Mouse (Mus musculus): ENCODE data around the gene Fam184a. TPM values are rescaled to one million over a fixed set of nuclear protein-coding genes. Genes with fewer than 3 reads are reported as not detected.

Fam184a gene
- polyA plus RNA-seq, 1 experiment = 3.9 TPM

DNA sequence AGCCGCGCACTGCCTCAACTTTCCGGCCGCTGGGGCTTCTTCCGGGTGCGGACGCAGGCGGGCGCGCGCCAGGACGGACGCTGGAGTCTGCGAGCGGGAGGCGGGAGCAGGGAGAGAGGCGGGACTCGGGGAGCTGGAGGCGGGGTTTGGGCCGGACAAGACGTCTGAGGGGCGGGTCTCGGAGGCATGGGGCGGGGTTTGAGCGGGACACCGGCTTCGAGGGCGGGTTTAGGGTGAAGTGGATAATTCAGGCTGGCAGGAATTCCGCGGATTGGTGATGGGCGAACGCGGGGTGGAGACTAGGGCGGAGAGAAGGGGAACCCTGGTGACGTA is 121.0 kb downstream of the Fam184a start:
- TF ChIP-seq POLR2A (IDR thresholded peaks at IDR 0.05; ENCODE audit: low read depth, low read length) = no peak
- TF ChIP-seq CTCF (conservative IDR thresholded peaks at IDR 0.05; ENCODE audit: insufficient read depth, insufficient read length, low read depth, low read length) = no peak

GRCm38 (mm10) chr10:53629247-53629917 is 121.5 kb downstream of the Fam184a start:
- WGBS = under 1% methylated on average over 67 of the region's 67 CpGs
- peak overlapping the region; percentile 81 for H3K27ac ChIP-seq (ENCODE audit: insufficient read depth, low read depth, low read length)
- no peaks in the 10 kb centered on the region for H3K27me3 ChIP-seq (replicated peaks; ENCODE audit: control insufficient read depth, insufficient read depth, low read length)
- peak overlapping the region; percentile 91 for H3K4me3 ChIP-seq (ENCODE audit: insufficient read depth, low read depth, low read length)
- TF ChIP-seq CTCF (conservative IDR thresholded peaks at IDR 0.05; ENCODE audit: insufficient read depth, insufficient read length, low read depth, low read length) (peak; percentile 43), POLR2A (IDR thresholded peaks at IDR 0.05; ENCODE audit: low read depth, low read length) (no peak)
- peak; percentile 96 for DNase-seq
- H3K36me3 ChIP-seq (ENCODE audit: control insufficient read depth, insufficient read depth, low read length) = no peaks in the 10 kb centered on the region
- H3K4me1 ChIP-seq (ENCODE audit: control insufficient read depth, insufficient read depth, low read length) = no peaks in the 10 kb centered on the region

More for the DNA sequence above, 121.0 kb downstream of the Fam184a start:
- Histone ChIP-seq H3K4me3 (ENCODE audit: insufficient read depth, low read depth, low read length) (peak overlapping the region; percentile 91), H3K27me3 (replicated peaks; ENCODE audit: control insufficient read depth, insufficient read depth, low read length) (no peaks in the 10 kb centered on the region), H3K4me1 (ENCODE audit: control insufficient read depth, insufficient read depth, low read length) (no peaks in the 10 kb centered on the region), H3K27ac (ENCODE audit: insufficient read depth, low read depth, low read length) (peak overlapping the region; percentile 81), H3K36me3 (ENCODE audit: control insufficient read depth, insufficient read depth, low read length) (no peaks in the 10 kb centered on the region)
- WGBS = under 1% methylated on average over 35 of the region's 35 CpGs
- DNase-seq = peak; percentile 99

GRCm38 (mm10) chr10:53615850-53616616 is 134.9 kb downstream of the Fam184a start:
- TF ChIP-seq POLR2A (IDR thresholded peaks at IDR 0.05; ENCODE audit: low read depth, low read length) = no peak
- no peak for TF ChIP-seq CTCF (conservative IDR thresholded peaks at IDR 0.05; ENCODE audit: insufficient read depth, insufficient read length, low read depth, low read length)
- WGBS = 48% methylated on average over 8 of the region's 8 CpGs
- H3K27ac ChIP-seq (ENCODE audit: insufficient read depth, low read depth, low read length) = peak overlapping the region; percentile 27; the same call in 1 of the 2 replicates
- peaks cover 5% of the 10 kb centered on the region; the same call in 1 of the 2 replicates for H3K4me1 ChIP-seq (ENCODE audit: control insufficient read depth, insufficient read depth, low read length)
- no peak overlapping the region for H3K4me3 ChIP-seq (ENCODE audit: insufficient read depth, low read depth, low read length)
- no peaks in the 10 kb centered on the region; the same call in 1 of the 2 replicates for H3K36me3 ChIP-seq (ENCODE audit: control insufficient read depth, insufficient read depth, low read length)
- H3K27me3 ChIP-seq (replicated peaks; ENCODE audit: control insufficient read depth, insufficient read depth, low read length) = no peaks in the 10 kb centered on the region
- no peak for DNase-seq

GRCm38 (mm10) chr10:53613955-53614354 is 137.0 kb downstream of the Fam184a start:
- no peak overlapping the region for H3K27ac ChIP-seq (ENCODE audit: insufficient read depth, low read depth, low read length)
- H3K36me3 ChIP-seq (ENCODE audit: control insufficient read depth, insufficient read depth, low read length) = no peaks in the 10 kb centered on the region; the same call in 1 of the 2 replicates
- WGBS = 51% methylated on average over 1 of the region's 1 CpGs
- peak; percentile 85 for DNase-seq
- no peaks in the 10 kb centered on the region for H3K27me3 ChIP-seq (replicated peaks; ENCODE audit: control insufficient read depth, insufficient read depth, low read length)
- H3K4me3 ChIP-seq (ENCODE audit: insufficient read depth, low read depth, low read length) = no peak overlapping the region
- H3K4me1 ChIP-seq (ENCODE audit: control insufficient read depth, insufficient read depth, low read length) = peaks cover 5% of the 10 kb centered on the region; the same call in 1 of the 2 replicates
- TF ChIP-seq CTCF (conservative IDR thresholded peaks at IDR 0.05; ENCODE audit: insufficient read depth, insufficient read length, low read depth, low read length) = no peak

DNA sequence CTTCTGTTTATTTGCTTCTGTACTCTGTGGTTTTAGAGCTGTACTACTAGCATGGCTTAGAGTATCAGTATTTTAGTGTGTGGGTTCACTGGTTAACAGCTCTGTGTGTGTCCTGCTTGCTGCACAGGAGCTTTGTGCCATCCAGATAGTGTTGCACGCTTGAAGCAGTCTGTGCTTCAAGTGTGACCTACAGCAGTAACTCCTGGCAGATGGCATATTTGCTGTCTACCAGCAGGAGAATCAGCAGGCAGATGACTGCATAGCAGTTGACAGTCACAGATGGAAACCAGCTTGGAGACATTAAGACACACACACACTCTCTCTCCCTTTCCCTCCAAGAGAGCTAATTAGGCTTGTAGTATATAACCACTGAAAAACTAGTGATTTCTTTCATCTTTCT is 138.8 kb downstream of the Fam184a start:
- Histone ChIP-seq H3K27ac (ENCODE audit: insufficient read depth, low read depth, low read length) (no peak overlapping the region), H3K4me3 (ENCODE audit: insufficient read depth, low read depth, low read length) (no peak overlapping the region), H3K36me3 (ENCODE audit: control insufficient read depth, insufficient read depth, low read length) (peaks cover 4% of the 10 kb centered on the region; the same call in 1 of the 2 replicates), H3K4me1 (ENCODE audit: control insufficient read depth, insufficient read depth, low read length) (peaks cover 5% of the 10 kb centered on the region; the same call in 1 of the 2 replicates), H3K27me3 (replicated peaks; ENCODE audit: control insufficient read depth, insufficient read depth, low read length) (no peaks in the 10 kb centered on the region)
- TF ChIP-seq CTCF (conservative IDR thresholded peaks at IDR 0.05; ENCODE audit: insufficient read depth, insufficient read length, low read depth, low read length) = no peak
- no peak for TF ChIP-seq POLR2A (IDR thresholded peaks at IDR 0.05; ENCODE audit: low read depth, low read length)
- 64% methylated on average over 1 of the region's 1 CpGs for WGBS
- DNase-seq = no peak

- Histone ChIP-seq H3K27ac (ENCODE audit: insufficient read depth, low read depth, low read length) (no peak overlapping the region), H3K4me1 (ENCODE audit: control insufficient read depth, insufficient read depth, low read length) (no peaks in the 10 kb centered on the region), H3K36me3 (ENCODE audit: control insufficient read depth, insufficient read depth, low read length) (peaks cover 5% of the 10 kb centered on the region; the same call in 1 of the 2 replicates), H3K27me3 (replicated peaks; ENCODE audit: control insufficient read depth, insufficient read depth, low read length) (no peaks in the 10 kb centered on the region), H3K4me3 (ENCODE audit: insufficient read depth, low read depth, low read length) (no peak overlapping the region)
- TF ChIP-seq POLR2A (IDR thresholded peaks at IDR 0.05; ENCODE audit: low read depth, low read length) (no peak), CTCF (conservative IDR thresholded peaks at IDR 0.05; ENCODE audit: insufficient read depth, insufficient read length, low read depth, low read length) (no peak)
- 69% methylated on average over 2 of the region's 2 CpGs for WGBS
- DNase-seq = no peak
Observed at GRCm38 (mm10) chr10:53608274-53608673, 142.6 kb downstream of the Fam184a start.

DNA sequence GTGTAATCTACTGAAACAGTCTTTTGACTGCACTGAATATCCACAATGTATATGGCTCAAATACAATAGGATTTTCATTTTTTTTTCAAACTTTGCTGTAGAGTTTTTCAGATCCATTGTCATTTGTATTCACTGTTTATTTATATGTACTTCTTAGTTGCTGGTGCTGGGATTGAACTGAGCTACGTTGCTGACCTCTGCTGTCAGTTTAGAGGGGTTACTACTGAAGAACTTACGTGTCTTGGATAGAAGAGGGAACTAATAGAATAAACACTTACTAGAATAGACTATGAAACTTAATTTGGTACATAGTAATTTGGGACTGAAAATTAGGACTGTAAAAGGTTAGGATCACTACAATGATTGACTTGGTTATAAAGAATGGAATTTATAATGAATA is 145.6 kb downstream of the Fam184a start:
- Histone ChIP-seq H3K4me3 (ENCODE audit: insufficient read depth, low read depth, low read length) (no peak overlapping the region), H3K27ac (ENCODE audit: insufficient read depth, low read depth, low read length) (no peak overlapping the region), H3K27me3 (replicated peaks; ENCODE audit: control insufficient read depth, insufficient read depth, low read length) (no peaks in the 10 kb centered on the region), H3K4me1 (ENCODE audit: control insufficient read depth, insufficient read depth, low read length) (peaks cover 2% of the 10 kb centered on the region; the same call in 1 of the 2 replicates), H3K36me3 (ENCODE audit: control insufficient read depth, insufficient read depth, low read length) (peaks cover 5% of the 10 kb centered on the region; the same call in 1 of the 2 replicates)
- DNase-seq = no peak
- TF ChIP-seq CTCF (conservative IDR thresholded peaks at IDR 0.05; ENCODE audit: insufficient read depth, insufficient read length, low read depth, low read length) (no peak), POLR2A (IDR thresholded peaks at IDR 0.05; ENCODE audit: low read depth, low read length) (no peak)
- 42% methylated on average over 2 of the region's 2 CpGs for WGBS

Data from kidney, adult 2 months (tissue).